Mouse (Mus musculus) liver, embryonic 16.5 days (tissue): ENCODE results near the gene Olfr130. TPM values are rescaled to one million over a fixed set of nuclear protein-coding genes. Genes with fewer than 3 reads are reported as not detected.

Experiments
- ATAC-seq: fragments of 200-750 bp; cut with Nextera tagmentation; 2 replicates; pipeline ENCODE4 v1.8.0; 2017; ENCODE audit warnings: low read depth, mild to moderate bottlenecking, moderate number of reproducible peaks, moderate library complexity
- H3K27ac ChIP-seq: fragments of 300-500 bp; sonication (generic); 2 replicates; pipeline ENCODE4 v1.5.1; 2014; ENCODE audit warnings: mild to moderate bottlenecking, low read length
- H3K27me3 ChIP-seq: fragments of 300-500 bp; sonication (generic); 2 replicates; pipeline ENCODE4 v1.6.1; 2014; ENCODE audit warnings: low read depth, low read length, mixed read lengths; ENCODE audit not compliant: control insufficient read depth, insufficient read depth
- H3K36me3 ChIP-seq: fragments of 300-500 bp; sonication (generic); 2 replicates; pipeline ENCODE4 v1.6.1; 2014; ENCODE audit warnings: mild to moderate bottlenecking; ENCODE audit not compliant: control insufficient read depth, insufficient read depth
- H3K4me1 ChIP-seq: fragments of 300-500 bp; sonication (generic); 2 replicates; pipeline ENCODE4 v1.6.1; 2014; ENCODE audit warnings: low read depth, low read length, mixed read lengths; ENCODE audit not compliant: control insufficient read depth
- H3K4me2 ChIP-seq: fragments of 300-500 bp; sonication (generic); 2 replicates; pipeline ENCODE4 v1.6.1; 2014; ENCODE audit warnings: low read depth, low read length, mixed read lengths
- H3K4me3 ChIP-seq: fragments of 300-500 bp; sonication (generic); 2 replicates; pipeline ENCODE4 v1.5.1; 2014; ENCODE audit warnings: low read depth, mild to moderate bottlenecking, low read length
- H3K9ac ChIP-seq: fragments of 300-500 bp; sonication (generic); 2 replicates; pipeline ENCODE4 v1.6.1; 2014; ENCODE audit warnings: low read depth, low read length
- H3K9me3 ChIP-seq: fragments of 300-500 bp; sonication (generic); replicated peaks from 2 replicates; pipeline ENCODE4 v1.6.1; 2016; ENCODE audit warnings: low read length; ENCODE audit not compliant: control insufficient read depth
- WGBS: fragments of 180-500 bp; shearing (Covaris S2); extraction: QIAGEN DNeasy Blood & Tissue Kit; methylation state at CpG from one replicate; pipeline ENCODE4 v1.1.7; 2014; ENCODE audit not compliant: insufficient replicate concordance; 5-methylcytosine and 5-hydroxymethylcytosine counted together
- polyA plus RNA-seq: library from polyadenylated mRNA; unstranded; fragments of >200 nt; fragmentation: Nextera tagmentation; extraction: Ambion mirVana; gene quantifications from 2 replicates; pipeline ENCODE4 v1.2.1, GENCODE M21; 2015

Gene Olfr130
- polyA plus RNA-seq, result not detected in 2 replicates

- no peak within 1 kb of the TSS for H3K27ac ChIP-seq
- WGBS, result 69% methylated on average over 1 of the region's 1 CpGs
- H3K4me2 ChIP-seq, result no peak within 1 kb of the TSS
Observed at GRCm38 (mm10) chr17:38063621-38064020, at the start of gene Olfr130. Gene Olfr130, plus strand, starts transcription at chr17:38063921.

DNA sequence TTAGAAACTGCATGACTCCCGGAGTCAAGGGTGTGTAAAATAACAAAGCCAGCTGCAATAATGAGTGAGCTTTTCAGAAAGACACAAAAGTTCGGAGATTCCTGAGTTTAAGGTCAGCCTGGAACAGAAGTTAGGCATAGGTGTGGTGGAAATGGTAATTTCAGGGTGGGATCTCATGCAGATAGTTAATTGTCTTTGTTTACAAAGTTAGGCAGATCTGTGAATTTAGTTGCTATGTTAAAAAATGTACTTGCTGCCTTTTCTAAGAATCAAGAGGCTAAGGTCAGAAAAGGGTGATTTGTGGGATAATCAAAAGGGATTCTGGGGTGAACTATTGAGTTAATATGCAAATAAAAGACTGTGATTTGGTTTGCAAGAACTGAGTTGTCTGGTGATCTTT lies 47.4 kb upstream of the Olfr130 start:
- Histone ChIP-seq H3K9me3 (no peaks in the 10 kb centered on the region), H3K27me3 (no peaks in the 10 kb centered on the region), H3K4me1 (no peaks in the 10 kb centered on the region), H3K4me3 (no peak overlapping the region), H3K9ac (no peak overlapping the region), H3K36me3 (no peaks in the 10 kb centered on the region), H3K4me2 (no peak overlapping the region), H3K27ac (no peak overlapping the region)
- ATAC-seq, result no peak
- 50% methylated on average over 2 of the region's 2 CpGs for WGBS

More at GRCm38 (mm10) chr17:38063621-38064020, at the start of gene Olfr130:
- H3K27me3 ChIP-seq, result no peaks in the 10 kb centered on the region
- H3K36me3 ChIP-seq, result no peaks in the 10 kb centered on the region
- H3K4me1 ChIP-seq, result no peaks in the 10 kb centered on the region
- H3K4me3 ChIP-seq, result no peak within 1 kb of the TSS
- ATAC-seq, result no peak
- no peak within 1 kb of the TSS for H3K9ac ChIP-seq
- H3K9me3 ChIP-seq, result no peaks in the 10 kb centered on the region

DNA sequence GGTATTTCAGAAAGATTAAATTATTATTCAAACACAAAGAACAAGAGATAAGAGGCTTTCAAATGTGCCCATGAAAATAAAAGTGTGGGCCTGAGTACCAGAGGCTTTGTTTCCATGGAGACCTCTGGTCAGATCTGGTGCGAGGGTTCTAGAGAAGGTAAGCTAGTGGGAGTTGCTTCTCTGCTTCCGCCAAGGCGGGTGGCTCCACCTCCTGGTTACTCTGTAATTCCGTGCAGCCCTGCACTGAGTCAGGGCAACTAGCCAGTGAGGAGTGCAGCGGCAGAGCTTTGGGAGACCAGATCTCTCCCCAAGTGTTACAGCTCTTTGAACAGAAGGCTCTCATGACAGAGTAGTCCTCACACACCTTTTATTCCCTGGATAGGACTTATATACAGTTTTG lies 37.4 kb upstream of the Olfr130 start:
- H3K27me3 ChIP-seq, result no peaks in the 10 kb centered on the region
- H3K27ac ChIP-seq, result no peak overlapping the region
- H3K4me3 ChIP-seq, result no peak overlapping the region
- H3K4me1 ChIP-seq, result no peaks in the 10 kb centered on the region
- H3K9me3 ChIP-seq, result no peaks in the 10 kb centered on the region
- no peak overlapping the region for H3K4me2 ChIP-seq
- no peaks in the 10 kb centered on the region for H3K36me3 ChIP-seq
- no peak overlapping the region for H3K9ac ChIP-seq
- ATAC-seq, result no peak
- 28% methylated on average over 5 of the region's 5 CpGs for WGBS

- WGBS, result 34% methylated on average over 1 of the region's 1 CpGs
- Histone ChIP-seq H3K4me2 (no peak within 1 kb of the TSS), H3K9ac (no peak within 1 kb of the TSS), H3K4me3 (no peak within 1 kb of the TSS), H3K4me1 (no peaks in the 10 kb centered on the region), H3K27ac (no peak within 1 kb of the TSS), H3K36me3 (no peaks in the 10 kb centered on the region), H3K27me3 (no peaks in the 10 kb centered on the region), H3K9me3 (no peaks in the 10 kb centered on the region)
- no peak for ATAC-seq
Observed at GRCm38 (mm10) chr17:38059979-38060378, 3.7 kb upstream of the Olfr130 start, which contains the start of gene Olfr129. Gene Olfr129, minus strand, starts transcription at chr17:38060079.

DNA sequence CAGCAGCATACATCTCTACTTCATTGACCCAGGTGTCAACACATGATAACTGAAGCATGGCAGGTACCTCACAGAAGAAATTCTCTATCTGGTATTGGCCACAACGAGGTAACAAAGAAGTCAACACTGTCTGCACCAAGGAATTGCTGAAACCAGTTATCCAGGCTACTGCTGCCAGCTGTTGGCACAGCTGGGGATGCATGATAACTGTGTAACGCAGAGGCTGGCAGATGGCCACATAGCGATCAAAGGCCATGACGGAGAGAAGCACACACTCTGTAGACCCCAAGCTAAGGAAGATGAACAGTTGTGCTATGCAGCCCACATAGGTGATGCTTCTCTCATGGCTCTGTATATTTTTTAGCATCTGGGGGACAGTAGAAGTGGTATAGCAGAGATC lies 18.6 kb downstream of the Olfr130 start:
- Histone ChIP-seq H3K36me3 (no peaks in the 10 kb centered on the region), H3K4me3 (no peak overlapping the region), H3K9me3 (no peaks in the 10 kb centered on the region), H3K9ac (no peak overlapping the region), H3K27ac (no peak overlapping the region), H3K4me1 (no peaks in the 10 kb centered on the region), H3K27me3 (no peaks in the 10 kb centered on the region), H3K4me2 (no peak overlapping the region)
- WGBS, result 73% methylated on average over 4 of the region's 4 CpGs
- ATAC-seq, result no peak

- ATAC-seq, result no peak
- Histone ChIP-seq H3K4me1 (no peaks in the 10 kb centered on the region), H3K4me2 (no peak within 1 kb of the TSS), H3K4me3 (no peak within 1 kb of the TSS), H3K9me3 (no peaks in the 10 kb centered on the region), H3K27ac (no peak within 1 kb of the TSS), H3K27me3 (no peaks in the 10 kb centered on the region), H3K9ac (no peak within 1 kb of the TSS), H3K36me3 (no peaks in the 10 kb centered on the region)
Observed at GRCm38 (mm10) chr17:38088593-38088992, 24.9 kb downstream of the Olfr130 start, which contains the start of gene Olfr131. Gene Olfr131, minus strand, starts transcription at chr17:38088693.

Other genes with a start within 250 kb of the Olfr130 start
- gene Olfr125, start 231.0 kb upstream of the Olfr130 start, polyA plus RNA-seq, result not detected in 2 replicates
- not detected in 2 replicates for gene Olfr126, start 216.4 kb upstream of the Olfr130 start, polyA plus RNA-seq
- not detected in 2 replicates for gene Olfr127, start 163.5 kb upstream of the Olfr130 start, polyA plus RNA-seq
- not detected in 2 replicates for gene Olfr128, start 143.4 kb upstream of the Olfr130 start, polyA plus RNA-seq
- not detected in 2 replicates for gene Olfr761, start 110.8 kb upstream of the Olfr130 start, polyA plus RNA-seq
- gene Olfr129, start 3.8 kb upstream of the Olfr130 start, polyA plus RNA-seq, result not detected in 2 replicates
- gene Olfr131, start 24.8 kb downstream of the Olfr130 start, polyA plus RNA-seq, result not detected in 2 replicates
- not detected in 2 replicates for gene Olfr132, start 70.6 kb downstream of the Olfr130 start, polyA plus RNA-seq
- not detected in 2 replicates for gene Olfr133, start 81.4 kb downstream of the Olfr130 start, polyA plus RNA-seq
- not detected in 2 replicates for gene Olfr134, start 107.5 kb downstream of the Olfr130 start, polyA plus RNA-seq
- not detected in 2 replicates for gene Olfr135, start 140.4 kb downstream of the Olfr130 start, polyA plus RNA-seq
- gene Olfr138, start 197.1 kb downstream of the Olfr130 start, polyA plus RNA-seq, result not detected in 2 replicates
- not detected in 2 replicates for gene Olfr137, start 243.6 kb downstream of the Olfr130 start, polyA plus RNA-seq